Mouse (Mus musculus): ENCODE results near the gene Mcur1.
A peak's percentile ranks its signal among the peaks of the same experiment; 100 is the strongest.

DNA sequence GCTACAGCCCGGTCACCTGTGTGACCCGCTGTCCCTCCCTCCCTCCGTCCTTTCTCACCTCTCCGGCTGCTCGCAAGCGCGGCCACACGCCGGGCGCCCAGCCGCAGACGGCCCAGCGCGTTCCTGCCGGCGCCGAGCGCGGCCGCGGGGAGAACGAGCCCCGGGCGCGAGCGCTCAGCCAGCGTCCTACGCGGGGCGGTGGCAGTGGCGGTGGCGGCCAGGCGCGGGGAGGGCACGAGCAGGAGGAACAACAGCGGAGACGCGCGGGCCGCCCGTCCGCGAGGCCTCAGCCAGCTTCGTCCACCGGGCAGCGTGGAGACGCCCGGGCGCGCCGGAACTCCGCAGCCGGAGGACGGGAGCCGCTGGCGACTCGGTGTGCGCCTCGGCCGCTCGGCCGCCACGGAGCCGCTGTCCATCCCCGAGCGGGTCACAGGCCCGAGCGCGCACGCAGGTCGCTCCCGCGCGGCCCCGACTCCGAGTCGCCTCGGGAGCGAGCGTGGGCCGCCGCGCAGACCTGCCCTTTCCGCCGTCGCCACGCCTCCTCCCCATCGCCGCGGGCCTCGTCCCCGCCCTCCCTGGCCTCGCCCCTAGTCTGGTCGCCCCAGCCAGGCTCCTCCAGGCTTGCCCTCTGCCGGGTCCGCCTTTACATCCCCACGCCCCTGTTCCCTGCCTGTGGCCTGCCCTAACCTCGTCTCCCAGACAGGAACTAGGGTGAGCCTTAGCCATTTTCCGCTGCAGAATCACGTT is at the start of gene Mcur1:
- TF ChIP-seq EP300 (IDR thresholded peaks at IDR 0.05; ENCODE audit: insufficient read depth, low read depth, low read length) (peak; percentile 89), POLR2A (IDR thresholded peaks at IDR 0.05; ENCODE audit: insufficient read depth, low read depth, low read length) (peak; percentile 97), CTCF (IDR thresholded peaks at IDR 0.05) (no peak)

All from heart, adult 2 months (tissue).